In genomic region chr3:108256719-108257637, GRCm38 (mm10) we compare ENCODE assay signal across 8 mouse cellular contexts. TPM values are rescaled to one million over a fixed set of nuclear protein-coding genes. Genes with fewer than 3 reads are reported as not detected.
A peak's percentile ranks its signal among the peaks of the same experiment; 100 is the strongest.
DNase-seq lines count a peak whose midpoint lies in the region; ATAC-seq lines count a peak whose summit lies in the region.

Gene Psma5, plus strand, starts transcription at chr3:108256926.

- WGBS in lung, embryonic 16.5 days = under 1% methylated on average over 78 of the region's 79 CpGs

- no peaks in the 10 kb centered on the region for H3K9me3 ChIP-seq in lung, embryonic 16.5 days (ENCODE audit: control insufficient read depth, low read length)

- H3K27ac ChIP-seq in lung, embryonic 16.5 days (ENCODE audit: low read length) = peak within 1 kb of the TSS; percentile 49

- peaks cover 8% of the 10 kb centered on the region for H3K4me1 ChIP-seq in lung, embryonic 16.5 days (replicated peaks; ENCODE audit: control insufficient read depth, insufficient read depth, low read length)

- H3K36me3 ChIP-seq in lung, embryonic 16.5 days (ENCODE audit: control insufficient read depth, insufficient read depth, low read length) = no peaks in the 10 kb centered on the region; the same call in 1 of the 2 replicates

- no peaks in the 10 kb centered on the region for H3K27me3 ChIP-seq in lung, embryonic 16.5 days (ENCODE audit: control insufficient read depth, insufficient read depth, low read depth, low read length)

- ATAC-seq in hematopoietic stem cell, adult 5-6 weeks (replicated peaks in 1 of 2; ENCODE audit: insufficient read depth in 1 of 2, low FRiP score in 2 of 2, low TSS enrichment in 1 of 2, low read depth in 1 of 2, poor library complexity in 2 of 2, severe bottlenecking in 2 of 2) = peak; percentile 98 to 100
- ATAC-seq in lung, embryonic 16.5 days (ENCODE audit: low read depth) = peak; percentile 99

- peak within 1 kb of the TSS; percentile 98 for H3K4me3 ChIP-seq in lung, embryonic 16.5 days (ENCODE audit: low read length)

- H3K4me2 ChIP-seq in lung, embryonic 16.5 days (ENCODE audit: low read depth, low read length) = peak within 1 kb of the TSS; percentile 89

- H3K9ac ChIP-seq in lung, embryonic 16.5 days (ENCODE audit: low read length) = peak within 1 kb of the TSS; percentile 92

- DNase-seq in MEL-GATA-1-ER (ENCODE audit: extremely low read depth, low read depth) = peak; percentile 100
- DNase-seq in cerebellum, adult 8-10 months = peak; percentile 90
- DNase-seq in forelimb bud, embryonic 11.5 days (ENCODE audit: low read depth, low spot score) = peak; percentile 99
- peak; percentile 89 for DNase-seq in layer of hippocampus, adult 9-10 months (ENCODE audit: low spot score)
- peak; percentile 81 for DNase-seq in ovary, postnatal 10 days (ENCODE audit: low spot score)
- DNase-seq in thymus, postnatal 10 days (ENCODE audit: low spot score in 2 of 2) = peak; percentile 93 to 96

RNA-seq across cellular contexts. Expression of gene Psma5, which starts in this region (rescaled TPM):
- total RNA-seq in hematopoietic stem cell, adult 5-6 weeks (2017) = 194 and 263 TPM in 2 replicates
- polyA plus RNA-seq in lung, embryonic 16.5 days (2015; fragmentation: Nextera tagmentation; extraction: Ambion mirVana) = 254 and 275 TPM in 2 replicates

Comparison
In these comparisons a context has a peak if more than half of its experiments do, and no peak if none do; other contexts are left out.
1. Peak in every context shown above with its lines: DNase-seq, ATAC-seq, H3K4me3 ChIP-seq and H3K27ac ChIP-seq.